Mouse (Mus musculus) limb, embryonic 14.5 days (tissue): ENCODE results near the gene Uck1. TPM values are rescaled to one million over a fixed set of nuclear protein-coding genes. Genes with fewer than 3 reads are reported as not detected.

Source experiments
- ATAC-seq: fragments of 200-750 bp; cut with Nextera tagmentation; 2 replicates; pipeline ENCODE4 v1.8.0; 2017; ENCODE audit warnings: low read depth, moderate number of reproducible peaks, moderate TSS enrichment; ENCODE audit not compliant: low FRiP score
- DNase-seq: peaks from one replicate; pipeline ENCODE4 v3.0.0-alpha.2; 2015; ENCODE audit warnings: low spot score
- H3K27ac ChIP-seq: fragments of 300-500 bp; sonication (generic); replicated peaks from 2 replicates; pipeline ENCODE4 v1.5.1; 2014; ENCODE audit warnings: low read depth, mild to moderate bottlenecking, low read length, moderate library complexity, mixed read lengths
- H3K27me3 ChIP-seq: fragments of 300-500 bp; sonication (generic); 2 replicates; pipeline ENCODE4 v1.6.1; 2014; ENCODE audit warnings: low read length, mixed read lengths; ENCODE audit not compliant: control insufficient read depth, insufficient read depth
- H3K36me3 ChIP-seq: fragments of 300-500 bp; sonication (generic); 2 replicates; pipeline ENCODE4 v1.6.1; 2014; ENCODE audit warnings: mild to moderate bottlenecking, low read length, moderate library complexity, mixed read lengths; ENCODE audit not compliant: control insufficient read depth, insufficient read depth
- H3K4me1 ChIP-seq: fragments of 300-500 bp; sonication (generic); 2 replicates; pipeline ENCODE4 v1.6.1; 2014; ENCODE audit warnings: antibody characterized with exemption, low read length, mixed read lengths; ENCODE audit not compliant: control insufficient read depth, insufficient read depth
- H3K4me2 ChIP-seq: fragments of 300-500 bp; sonication (generic); replicated peaks from 2 replicates; pipeline ENCODE4 v1.6.1; 2014; ENCODE audit warnings: low read depth, mild to moderate bottlenecking, low read length, moderate library complexity; ENCODE audit not compliant: severe bottlenecking
- H3K4me3 ChIP-seq: fragments of 300-500 bp; sonication (generic); replicated peaks from 2 replicates; pipeline ENCODE4 v1.5.1; 2014; ENCODE audit warnings: low read length
- H3K9ac ChIP-seq: fragments of 300-500 bp; sonication (generic); 2 replicates; pipeline ENCODE4 v1.6.1; 2014; ENCODE audit warnings: mild to moderate bottlenecking, low read depth, low read length, moderate library complexity; ENCODE audit not compliant: severe bottlenecking
- H3K9me3 ChIP-seq: fragments of 300-500 bp; sonication (generic); 2 replicates; pipeline ENCODE4 v1.6.1; 2016; ENCODE audit warnings: low read length; ENCODE audit not compliant: control insufficient read depth
- POLR2A ChIP-seq: fragments of 200-500 bp; IDR thresholded peaks from 2 replicates; pipeline ENCODE4 v1.8.0; 2012; ENCODE audit warnings: inconsistent platforms, mild to moderate bottlenecking, moderate library complexity, borderline replicate concordance; ENCODE audit not compliant: insufficient read depth, insufficient read length; ENCODE audit errors: extremely low read depth
- WGBS: fragments of 180-500 bp; shearing (Covaris S2); extraction: QIAGEN DNeasy Blood & Tissue Kit; methylation state at CpG from one replicate; pipeline ENCODE4 v1.1.7; 2014; 5-methylcytosine and 5-hydroxymethylcytosine counted together
- polyA plus RNA-seq, 2 experiments: library from polyadenylated mRNA; depleted of rRNA in 1 of 2; stranded (reverse) in 1 of 2; unstranded in 1 of 2; fragments of >200 nt; fragmentation: Nextera tagmentation in 1 of 2; extraction: Ambion mirVana in 1 of 2; gene quantifications; 2 replicates each; pipeline versions ENCODE4 v1.2.1 to v1.2.3; 2012 to 2014

Gene Uck1
- polyA plus RNA-seq, 2 experiments, result 59.9 to 64.8 TPM

GRCm38 (mm10) chr2:32237571-32237970, 22.4 kb downstream of the Uck1 start:
- H3K36me3 ChIP-seq, result peaks cover 26% of the 10 kb centered on the region
- peak; percentile 7 for DNase-seq
- peaks cover 18% of the 10 kb centered on the region for H3K4me1 ChIP-seq
- H3K9me3 ChIP-seq, result no peaks in the 10 kb centered on the region
- no peak overlapping the region for H3K27ac ChIP-seq
- no peak for TF ChIP-seq POLR2A
- peak overlapping the region; percentile 60 for H3K4me3 ChIP-seq
- H3K4me2 ChIP-seq, result peak overlapping the region; percentile 74
- 44% methylated on average over 4 of the region's 4 CpGs for WGBS
- no peak for ATAC-seq
- H3K9ac ChIP-seq, result peak overlapping the region; percentile 67; the same call in 1 of the 2 replicates
- no peaks in the 10 kb centered on the region for H3K27me3 ChIP-seq

GRCm38 (mm10) chr2:32236760-32237487, 23.0 kb downstream of the Uck1 start:
- peak; percentile 71 for DNase-seq
- H3K4me1 ChIP-seq, result peaks cover 18% of the 10 kb centered on the region
- peak overlapping the region; percentile 60 for H3K4me3 ChIP-seq
- peak overlapping the region; percentile 74 for H3K4me2 ChIP-seq
- WGBS, result under 1% methylated on average over 20 of the region's 20 CpGs
- TF ChIP-seq POLR2A, result no peak
- peak overlapping the region; percentile 67 for H3K9ac ChIP-seq
- ATAC-seq, result peak; percentile 14; the same call in 1 of the 2 replicates
- peaks cover 28% of the 10 kb centered on the region for H3K36me3 ChIP-seq
- peak overlapping the region; percentile 61 for H3K27ac ChIP-seq
- H3K27me3 ChIP-seq, result no peaks in the 10 kb centered on the region
- no peaks in the 10 kb centered on the region for H3K9me3 ChIP-seq

GRCm38 (mm10) chr2:32235886-32236759, 23.8 kb downstream of the Uck1 start, which contains the start of gene Pomt1:
TSS of gene Pomt1 (plus strand) at chr2:32236590.
- ATAC-seq (peak; percentile 91), DNase-seq (peak; percentile 97)
- Histone ChIP-seq H3K4me1 (peaks cover 18% of the 10 kb centered on the region), H3K27me3 (no peaks in the 10 kb centered on the region), H3K4me3 (peak within 1 kb of the TSS; percentile 60), H3K4me2 (peak within 1 kb of the TSS; percentile 74), H3K27ac (peak within 1 kb of the TSS; percentile 75), H3K9ac (peak within 1 kb of the TSS; percentile 67), H3K36me3 (peaks cover 36% of the 10 kb centered on the region), H3K9me3 (no peaks in the 10 kb centered on the region)
- TF ChIP-seq POLR2A, result peak; percentile 46; the same call in 1 of the 2 replicates
- WGBS, result 1% methylated on average over 54 of the region's 54 CpGs

- no peak for TF ChIP-seq POLR2A
These were observed 24.5 kb downstream of the Uck1 start for GRCm38 (mm10) chr2:32235433-32235832.

GRCm38 (mm10) chr2:32222057-32222456, 37.9 kb downstream of the Uck1 start:
- Histone ChIP-seq H3K4me1 (no peaks in the 10 kb centered on the region), H3K27ac (no peak overlapping the region), H3K9me3 (no peaks in the 10 kb centered on the region), H3K27me3 (no peaks in the 10 kb centered on the region), H3K4me2 (no peak overlapping the region), H3K4me3 (no peak overlapping the region), H3K36me3 (peaks cover 100% of the 10 kb centered on the region), H3K9ac (no peak overlapping the region)
- DNase-seq (no peak), ATAC-seq (no peak)
- 82% methylated on average over 10 of the region's 10 CpGs for WGBS
- TF ChIP-seq POLR2A, result no peak

More at GRCm38 (mm10) chr2:32235433-32235832, 24.5 kb downstream of the Uck1 start:
- DNase-seq, result no peak
- WGBS, result 30% methylated on average over 7 of the region's 7 CpGs
- no peaks in the 10 kb centered on the region for H3K9me3 ChIP-seq
- peak overlapping the region; percentile 67 for H3K9ac ChIP-seq
- H3K27me3 ChIP-seq, result no peaks in the 10 kb centered on the region
- peaks cover 18% of the 10 kb centered on the region for H3K4me1 ChIP-seq
- no peak for ATAC-seq
- H3K4me3 ChIP-seq, result peak overlapping the region; percentile 60
- peaks cover 43% of the 10 kb centered on the region for H3K36me3 ChIP-seq
- peak overlapping the region; percentile 75 for H3K27ac ChIP-seq
- H3K4me2 ChIP-seq, result peak overlapping the region; percentile 74
